ENCODE assay signal across 17 mouse cellular contexts in the genomic region with DNA sequence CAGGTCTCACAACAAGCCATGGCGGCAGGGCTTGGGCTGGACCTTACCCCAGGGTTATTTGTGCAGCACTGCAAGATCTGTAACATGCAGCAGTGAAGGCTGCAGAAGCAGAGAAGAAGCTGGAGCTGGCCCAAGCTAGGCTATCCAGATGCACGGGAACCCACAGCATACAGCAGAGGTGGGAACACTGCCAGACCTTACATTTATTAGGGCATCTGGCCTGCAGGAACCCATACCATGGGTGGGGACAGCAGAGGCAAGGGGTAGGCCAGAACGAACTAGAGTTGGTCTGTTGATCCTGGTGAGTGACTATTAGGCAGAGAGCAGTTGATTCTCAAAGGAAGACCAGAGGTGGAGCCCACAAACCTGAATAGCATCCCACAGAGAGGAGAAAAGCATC.
"Had no signal": no experiment of that assay in that cellular context is flagged by ENCODE, and none has a peak within 500 bp of the region (broad histone marks: within the 10 kb centered on the region; RNA-seq: fewer than 3 reads in every experiment).

No protein-coding gene starts in this region.

- H3K4me3 ChIP-seq: layer of hippocampus, adult 2 months; liver, embryonic 12.5 days; lung, embryonic 15.5 days; megakaryocyte, embryonic 14.5 days; midbrain, embryonic 15.5 days; neural tube, embryonic 13.5 days; stomach, embryonic 15.5 days had no signal

- DNase-seq: kidney, adult 18-20 months; kidney, postnatal 10 days; kidney, postnatal 4 days; left cerebral cortex, postnatal 4 days; lung, postnatal 14 days; retina, postnatal 1 day; right cerebral cortex, postnatal 4 days; thymus, postnatal 36 days had no signal

- H3K9ac ChIP-seq: liver, embryonic 12.5 days; lung, embryonic 15.5 days; midbrain, embryonic 15.5 days; neural tube, embryonic 13.5 days; stomach, embryonic 15.5 days had no signal

- H3K9me3 ChIP-seq: liver, embryonic 12.5 days; lung, embryonic 15.5 days; megakaryocyte, embryonic 14.5 days; midbrain, embryonic 15.5 days; neural tube, embryonic 13.5 days; stomach, embryonic 15.5 days had no signal

- H3K4me2 ChIP-seq: liver, embryonic 12.5 days; lung, embryonic 15.5 days; midbrain, embryonic 11.5 days; midbrain, embryonic 15.5 days; neural tube, embryonic 13.5 days; stomach, embryonic 15.5 days had no signal

- H3K36me3 ChIP-seq: liver, embryonic 12.5 days; lung, embryonic 15.5 days; midbrain, embryonic 15.5 days; neural tube, embryonic 13.5 days; stomach, embryonic 15.5 days had no signal

- H3K4me1 ChIP-seq: liver, embryonic 12.5 days; megakaryocyte, embryonic 14.5 days; midbrain, embryonic 15.5 days; stomach, embryonic 15.5 days had no signal

- H3K27me3 ChIP-seq: liver, embryonic 12.5 days; lung, embryonic 15.5 days; midbrain, embryonic 15.5 days; neural tube, embryonic 13.5 days; stomach, embryonic 15.5 days had no signal

- ATAC-seq: liver, embryonic 12.5 days; midbrain, embryonic 15.5 days had no signal

- H3K27ac ChIP-seq: layer of hippocampus, adult 2 months; liver, embryonic 12.5 days; lung, embryonic 15.5 days; macrophage; midbrain, embryonic 15.5 days; neural tube, embryonic 13.5 days; stomach, embryonic 15.5 days had no signal
